Mouse (Mus musculus): ENCODE results near the gene Brd4.

The Brd4 gene

DNA sequence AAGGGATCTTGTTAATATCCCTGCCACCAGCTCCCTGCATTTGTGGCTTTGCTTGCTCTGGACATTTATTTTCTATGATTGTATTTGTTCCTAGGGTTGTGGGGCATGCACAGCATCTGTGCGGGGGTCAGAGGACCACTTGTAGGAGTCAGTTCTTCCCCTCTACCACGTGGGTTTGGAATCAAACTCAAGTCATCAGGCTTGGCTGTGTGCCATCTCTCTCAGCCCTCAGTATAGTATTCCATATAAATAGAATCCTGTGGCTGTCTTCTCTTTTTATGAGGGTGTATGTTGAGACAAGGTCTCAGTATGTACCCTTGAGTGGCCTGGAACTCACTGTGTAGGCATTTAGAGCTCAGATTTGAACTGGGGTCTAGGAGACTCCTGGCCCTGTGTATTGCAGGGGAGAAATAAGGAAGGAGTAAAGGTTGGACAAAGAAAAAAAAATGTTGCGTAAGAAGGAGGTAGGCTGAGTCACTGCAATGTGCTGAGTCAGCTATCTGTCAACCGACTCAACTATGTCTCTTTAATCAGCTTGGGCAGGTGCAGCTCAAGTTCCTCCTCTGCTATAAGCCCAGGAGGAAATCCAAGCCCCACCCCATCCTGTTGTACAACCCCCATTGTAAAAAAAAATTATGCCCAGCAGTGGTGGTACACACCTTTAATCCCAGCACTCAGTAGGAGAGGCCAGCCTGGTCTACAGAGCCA lies 114.8 kb downstream of the Brd4 start:
- DNase-seq (ENCODE audit: low spot score in 2 of 2) = no peak

DNA sequence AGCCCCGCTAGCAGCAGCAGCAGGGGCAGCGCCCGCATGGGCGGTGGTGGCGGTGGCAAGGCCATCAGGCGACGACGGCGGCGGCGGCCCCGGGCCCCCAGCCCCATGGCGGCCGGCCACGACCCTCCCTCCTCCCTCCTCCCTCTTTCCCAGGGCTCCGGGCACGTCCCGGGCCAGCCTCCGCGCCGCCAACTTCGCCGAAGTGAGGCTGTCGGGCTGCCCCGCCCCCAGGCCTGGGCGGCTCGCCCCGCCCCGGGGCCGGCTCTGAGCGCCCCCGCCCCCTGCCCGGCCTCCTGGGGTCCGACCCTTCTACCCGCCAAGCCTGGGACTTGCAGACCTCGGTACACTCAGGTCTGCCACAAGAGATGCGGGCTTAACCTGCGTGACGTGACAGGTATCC lies 117.8 kb downstream of the Brd4 start, which contains the start of gene Notch3:
Notch3 (minus strand) TSS at position 166 of the 400 bp plus-strand sequence.
- DNase-seq (ENCODE audit: low spot score in 2 of 2) = peak; percentile 37 to 60

DNA sequence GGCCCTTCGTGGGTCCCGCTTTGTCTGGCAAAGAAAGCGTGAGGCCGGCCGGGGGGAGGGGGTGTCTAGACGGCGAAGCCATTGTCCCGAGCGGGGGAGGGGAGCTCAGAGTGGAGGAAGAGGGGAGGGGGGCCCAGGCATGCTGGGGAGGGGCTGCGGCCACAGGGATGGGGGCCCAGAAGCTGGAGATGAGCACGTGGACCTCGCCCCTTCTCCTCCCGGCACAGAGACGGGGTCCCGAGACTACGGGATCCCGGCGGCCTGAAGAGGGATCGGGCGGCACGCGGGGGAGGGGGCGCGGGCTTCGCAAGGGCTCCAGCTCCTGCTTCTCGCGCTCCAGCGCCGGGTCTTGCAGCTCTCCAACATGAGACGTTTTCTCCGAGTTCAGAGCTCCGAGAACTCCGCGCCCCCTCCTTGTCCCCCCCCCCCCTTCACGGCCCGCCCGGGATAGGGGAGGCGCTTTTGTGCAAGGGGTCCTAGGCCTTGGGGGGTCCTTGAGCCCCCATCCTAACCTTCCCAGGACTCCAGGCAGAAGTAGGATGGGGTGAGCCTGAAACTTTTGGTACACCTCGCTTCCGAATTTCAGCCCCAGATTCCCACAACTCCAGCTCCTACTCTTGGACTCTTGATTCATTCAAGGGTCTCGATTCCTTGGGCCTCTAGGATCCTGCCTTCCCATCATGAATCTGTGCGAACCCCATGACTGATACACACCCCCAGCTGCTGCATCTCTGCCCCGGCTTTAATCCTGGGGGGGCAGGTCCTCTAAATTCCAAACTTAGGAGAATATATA lies 118.5 kb downstream of the Brd4 start:
- DNase-seq (ENCODE audit: low spot score in 2 of 2) = peak; percentile 66 to 79

DNA sequence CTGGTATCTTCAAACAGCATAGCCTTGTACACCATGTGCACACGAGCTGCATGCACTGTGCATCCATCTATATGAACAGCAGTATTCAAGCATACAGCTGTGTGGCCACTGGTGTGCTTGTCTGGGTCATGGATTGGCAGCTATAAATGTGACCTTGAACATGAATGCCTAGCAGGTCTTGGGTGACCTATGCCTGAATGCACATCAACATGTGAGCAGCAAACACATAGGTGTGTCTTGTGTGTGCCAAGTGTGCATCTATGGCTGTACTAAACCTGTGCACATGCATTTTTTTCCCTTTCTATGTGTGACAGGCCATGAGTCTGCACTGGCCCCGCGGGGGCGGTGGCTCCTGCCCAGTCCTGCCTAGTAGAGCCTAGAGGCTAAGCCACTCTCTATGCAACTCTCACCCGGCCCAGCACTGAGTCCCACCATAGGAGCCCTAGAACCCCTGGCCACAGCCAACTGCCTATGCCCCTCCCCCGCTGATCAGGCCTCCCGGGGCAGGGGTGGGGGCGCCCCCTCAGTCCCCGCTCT lies 119.2 kb downstream of the Brd4 start:
- no peak for DNase-seq (ENCODE audit: low spot score in 2 of 2)

DNA sequence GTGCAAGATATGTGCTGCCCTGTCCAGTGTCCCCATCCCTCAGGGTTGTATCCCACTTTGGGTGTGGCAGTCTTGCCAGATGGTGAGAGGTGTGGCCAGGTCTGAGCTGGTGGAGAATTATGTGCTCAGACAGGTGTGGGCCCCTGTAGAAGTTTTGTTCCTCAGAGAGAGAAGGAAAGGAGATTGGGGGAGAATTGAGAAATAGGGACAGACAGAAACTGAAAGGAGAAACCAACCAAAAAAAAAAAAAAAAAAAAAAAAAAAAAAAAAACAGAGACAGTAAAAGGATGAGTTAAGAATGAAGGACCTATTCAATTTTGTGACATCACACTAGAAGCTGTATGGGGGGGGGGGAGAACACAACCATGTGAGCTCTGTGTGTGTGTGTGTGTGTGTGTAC lies 119.7 kb downstream of the Brd4 start:
- DNase-seq (ENCODE audit: low spot score in 2 of 2) = no peak

DNA sequence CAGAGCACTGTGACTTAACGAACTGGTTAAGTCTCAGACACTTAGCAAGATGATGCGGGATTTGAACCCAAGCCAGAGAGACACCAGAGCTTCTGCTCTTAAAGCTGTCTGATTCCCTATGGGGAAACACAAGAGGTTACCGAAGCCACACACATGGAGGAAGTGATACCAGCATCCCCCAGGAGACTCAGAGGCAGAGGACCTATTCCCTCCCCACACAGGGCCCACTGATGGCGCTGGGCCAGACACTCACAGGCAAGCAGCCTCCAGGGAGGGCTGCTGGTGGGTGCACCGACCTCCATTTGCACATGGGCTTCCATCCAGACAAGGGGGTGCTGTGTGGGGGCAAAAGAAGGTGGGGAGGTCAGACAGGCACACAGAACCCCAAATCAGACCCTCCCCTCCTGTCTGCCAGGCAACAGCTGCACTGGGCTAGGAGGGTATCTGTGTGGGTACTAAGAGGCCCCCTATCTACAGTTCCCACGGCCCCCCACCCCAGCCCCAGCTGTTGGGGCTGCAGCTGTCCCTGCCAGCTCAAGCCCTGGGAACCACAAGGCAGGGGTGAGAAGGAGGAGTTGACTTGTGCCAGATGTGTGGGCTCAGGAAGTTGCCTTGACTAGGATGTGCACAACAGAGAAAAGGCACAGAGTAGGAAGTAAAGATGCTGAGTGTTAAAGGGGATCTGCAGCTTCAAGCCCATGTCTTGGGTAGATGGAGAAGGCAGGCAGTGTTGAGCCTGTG lies 120.4 kb downstream of the Brd4 start:
- DNase-seq (ENCODE audit: low spot score in 2 of 2) = no peak

DNA sequence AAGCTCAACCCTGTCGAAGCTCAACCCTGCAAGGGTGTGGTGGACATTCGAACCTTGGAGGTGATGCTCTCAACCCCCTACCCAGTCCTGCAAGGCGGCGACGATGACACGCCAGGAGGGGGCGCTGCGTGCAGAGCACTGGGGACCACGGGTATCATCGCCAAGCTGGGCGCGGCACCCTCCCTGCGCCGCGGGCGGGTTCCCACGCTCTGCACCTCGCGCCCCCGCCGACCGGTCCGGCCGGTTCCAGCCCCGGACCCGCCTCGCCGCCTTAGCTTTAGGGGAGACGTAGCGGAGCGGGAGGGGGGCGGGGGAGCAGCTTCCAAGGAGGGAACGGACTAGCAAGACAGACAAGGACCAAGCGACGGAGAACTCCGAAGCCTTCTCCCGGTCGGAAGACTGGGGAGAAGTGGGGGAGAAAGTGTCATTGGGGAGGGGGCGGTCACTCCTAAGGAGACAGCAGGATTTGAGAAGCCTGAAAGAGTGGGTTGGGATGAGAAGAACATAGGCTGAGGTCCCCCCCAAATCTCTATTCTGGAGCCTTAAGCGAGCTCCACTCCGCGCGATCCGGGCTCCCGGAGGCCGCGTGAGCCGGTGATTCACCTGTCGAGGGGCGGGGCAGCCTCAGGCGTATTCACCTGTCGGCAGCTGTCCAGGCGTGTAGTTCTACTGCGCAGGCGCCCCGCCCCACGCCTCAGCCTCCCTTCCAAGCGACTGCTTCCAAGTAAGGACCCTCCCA lies 122.2 kb downstream of the Brd4 start:
- DNase-seq (ENCODE audit: low spot score in 2 of 2) = peak; percentile 74 to 78

DNA sequence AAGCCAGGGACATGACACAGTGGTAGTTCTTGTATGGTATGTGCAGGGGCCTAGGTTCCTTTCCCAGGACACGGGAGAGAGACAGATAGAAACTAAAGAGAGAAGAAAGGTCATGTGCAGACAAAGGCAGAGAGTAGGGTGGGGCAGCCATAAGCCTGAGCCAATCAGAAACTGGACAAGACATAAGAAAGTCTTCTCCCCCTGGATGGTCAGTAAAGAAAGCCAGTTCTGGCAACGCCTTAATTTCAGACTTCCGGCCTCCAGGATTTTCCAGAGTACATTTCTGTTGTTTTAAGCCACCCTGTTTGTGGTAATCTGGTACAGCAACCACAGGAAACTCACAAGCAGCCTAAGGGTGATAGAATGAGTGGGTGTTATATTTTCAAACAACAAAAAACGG lies 123.6 kb downstream of the Brd4 start:
- no peak for DNase-seq (ENCODE audit: low spot score in 2 of 2)

DNA sequence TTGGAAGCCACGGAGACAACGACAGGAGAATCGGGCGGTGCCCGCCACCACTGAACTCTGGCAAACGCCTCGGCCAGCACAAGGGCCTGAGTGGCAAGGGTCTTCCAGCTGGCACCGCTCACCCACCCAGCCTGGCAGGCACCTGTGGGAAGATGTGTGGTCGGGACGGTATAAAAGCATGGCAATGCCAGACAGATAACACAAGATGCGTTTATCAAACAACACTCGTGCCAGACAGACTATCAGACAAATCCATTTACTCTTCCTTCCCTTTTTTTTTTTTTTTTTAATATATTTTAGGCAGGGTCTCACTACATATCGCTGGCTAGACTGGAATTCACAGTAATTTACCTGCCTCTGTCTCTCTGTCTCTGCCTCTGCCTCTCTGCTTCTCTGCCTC lies 125.7 kb downstream of the Brd4 start:
- no peak for DNase-seq (ENCODE audit: low spot score in 2 of 2)

DNA sequence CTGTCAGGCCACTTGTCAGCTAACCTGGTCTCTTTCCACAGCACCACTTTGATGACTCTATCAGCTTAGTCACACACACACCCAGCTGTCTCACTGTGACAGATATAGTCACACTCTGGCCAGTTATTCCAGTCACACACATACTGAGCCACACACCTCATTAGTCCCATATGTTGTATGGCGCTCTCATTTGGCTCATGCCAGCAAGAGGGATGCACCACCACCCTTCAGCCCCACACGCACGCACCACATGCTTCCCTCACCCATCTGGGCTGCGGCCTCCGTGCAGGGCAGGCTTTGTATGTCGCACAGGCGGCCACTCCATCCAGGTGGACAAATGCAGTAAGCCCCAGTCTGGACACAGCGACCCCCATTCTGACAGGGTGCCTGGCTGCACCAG lies 137.8 kb downstream of the Brd4 start:
- DNase-seq (ENCODE audit: low spot score in 2 of 2) = peak in 1 of 2 experiments; percentile 21
